Mouse (Mus musculus) CH12.LX (cell line): ENCODE data around the gene Eya4.

ENCODE experiments used
- CTCF ChIP-seq, 2 experiments: IDR thresholded peaks in 1 of 2; conservative IDR thresholded peaks in 1 of 2; 2 replicates each; pipeline ENCODE4 v1.5.1; 2011 to 2012; ENCODE audit warnings: low read depth in 2 of 2, low read length in 2 of 2, improper control_type of control experiment in 1 of 2, inconsistent platforms in 1 of 2, mild to moderate bottlenecking in 1 of 2, moderate library complexity in 1 of 2
- E2F4 ChIP-seq: IDR thresholded peaks from 2 replicates; pipeline ENCODE4 v1.6.1; 2011; ENCODE audit warnings: low read depth, low read length, improper control_type of control experiment; ENCODE audit not compliant: insufficient replicate concordance
- ELF1 ChIP-seq: IDR thresholded peaks from 2 replicates; pipeline ENCODE4 v1.6.1; 2014; ENCODE audit warnings: low read depth, mild to moderate bottlenecking, inconsistent platforms, low read length, improper control_type of control experiment
- ETS1 ChIP-seq: conservative IDR thresholded peaks from 2 replicates; pipeline ENCODE4 v1.6.1; 2012; ENCODE audit warnings: low read depth, mild to moderate bottlenecking, inconsistent platforms, low read length, improper control_type of control experiment, moderate library complexity
- HCFC1 ChIP-seq: IDR thresholded peaks from 2 replicates; pipeline ENCODE4 v1.6.1; 2012; ENCODE audit warnings: low read depth, mild to moderate bottlenecking, inconsistent platforms, low read length, improper control_type of control experiment
- IRF4 ChIP-seq: IDR thresholded peaks from 2 replicates; pipeline ENCODE4 v1.6.1; 2014; ENCODE audit warnings: low read depth, mild to moderate bottlenecking, inconsistent platforms, low read length, improper control_type of control experiment
- NELFE ChIP-seq: IDR thresholded peaks from 2 replicates; pipeline ENCODE4 v1.6.1; 2011; ENCODE audit warnings: low read depth, low read length, improper control_type of control experiment
- POLR2A ChIP-seq: IDR thresholded peaks from 2 replicates; pipeline ENCODE4 v1.6.1; 2011; ENCODE audit warnings: low read depth, mild to moderate bottlenecking, improper control_type of control experiment, low read length
- SMC3 ChIP-seq: IDR thresholded peaks from 2 replicates; pipeline ENCODE4 v1.6.1; 2011; ENCODE audit warnings: low read depth, low read length, improper control_type of control experiment
- TBP ChIP-seq: conservative IDR thresholded peaks from 2 replicates; pipeline ENCODE4 v1.6.1; 2011; ENCODE audit warnings: low read depth, low read length, improper control_type of control experiment
- UBTF ChIP-seq: IDR thresholded peaks from 2 replicates; pipeline ENCODE4 v1.6.1; 2012; ENCODE audit warnings: low read depth, mild to moderate bottlenecking, inconsistent platforms, low read length, improper control_type of control experiment, moderate library complexity
- USF1 ChIP-seq: IDR thresholded peaks from 2 replicates; pipeline ENCODE4 v1.6.1; 2014; ENCODE audit warnings: low read depth, mild to moderate bottlenecking, inconsistent platforms, low read length, improper control_type of control experiment
- ZKSCAN1 ChIP-seq: IDR thresholded peaks from 2 replicates; pipeline ENCODE4 v1.6.1; 2012; ENCODE audit warnings: low read depth, inconsistent platforms, low read length, improper control_type of control experiment, borderline replicate concordance
- ZMIZ1 ChIP-seq: IDR thresholded peaks from 2 replicates; pipeline ENCODE4 v1.6.1; 2012; ENCODE audit warnings: low read depth, mild to moderate bottlenecking, inconsistent platforms, low read length, improper control_type of control experiment

- TF ChIP-seq IRF4 (no peak), NELFE (no peak), USF1 (no peak), CTCF (conservative IDR thresholded peaks at IDR 0.05 in 1 of 2, IDR thresholded peaks at IDR 0.05 in 1 of 2; ENCODE audit: low read depth in 2 of 2, low read length in 2 of 2) (no peak), UBTF (no peak), TBP (no peak), E2F4 (no peak), ELF1 (no peak), ETS1 (no peak), ZKSCAN1 (no peak), POLR2A (no peak), HCFC1 (no peak), SMC3 (no peak), ZMIZ1 (no peak)
These were observed 179.0 kb downstream of the Eya4 start for GRCm38 (mm10) chr10:23171541-23171940.
